Mouse (Mus musculus): ENCODE results near the gene Slc38a6.

Gene Slc38a6

GRCm38 (mm10) chr12:73286287-73287092, at the start of gene Slc38a6, which contains the start of gene Trmt5:
TSS of gene Slc38a6 (plus strand) at chr12:73286779.
TSS of gene Trmt5 (minus strand) at chr12:73286710.
- ATAC-seq (ENCODE audit: insufficient number of reproducible peaks, low FRiP score, low TSS enrichment), result peak; percentile 90

- ATAC-seq (ENCODE audit: insufficient number of reproducible peaks, low FRiP score, low TSS enrichment), result no peak
Observed at GRCm38 (mm10) chr12:73241960-73242359, 44.6 kb upstream of the Slc38a6 start.

DNA sequence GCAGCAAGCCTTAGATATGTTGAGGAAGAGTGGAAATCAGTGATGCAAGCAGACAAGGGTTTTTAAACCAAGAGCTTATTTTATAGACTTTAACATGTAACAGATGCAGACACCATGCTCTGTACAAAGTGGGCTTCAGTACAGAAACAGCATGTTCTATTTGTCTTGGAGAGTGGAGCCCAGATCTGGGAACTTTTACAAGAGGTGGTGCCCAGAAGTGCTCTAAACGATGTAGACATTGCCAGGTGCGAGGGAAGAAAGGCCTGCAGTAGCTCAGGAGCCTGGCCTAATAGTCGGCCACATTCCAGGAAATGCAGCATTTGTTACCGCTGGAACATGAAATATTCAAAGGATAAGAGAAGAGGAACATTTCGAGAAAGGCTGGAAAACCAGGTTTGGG, 40.9 kb upstream of the Slc38a6 start:
- ATAC-seq (ENCODE audit: insufficient number of reproducible peaks, low FRiP score, low TSS enrichment), result no peak

DNA sequence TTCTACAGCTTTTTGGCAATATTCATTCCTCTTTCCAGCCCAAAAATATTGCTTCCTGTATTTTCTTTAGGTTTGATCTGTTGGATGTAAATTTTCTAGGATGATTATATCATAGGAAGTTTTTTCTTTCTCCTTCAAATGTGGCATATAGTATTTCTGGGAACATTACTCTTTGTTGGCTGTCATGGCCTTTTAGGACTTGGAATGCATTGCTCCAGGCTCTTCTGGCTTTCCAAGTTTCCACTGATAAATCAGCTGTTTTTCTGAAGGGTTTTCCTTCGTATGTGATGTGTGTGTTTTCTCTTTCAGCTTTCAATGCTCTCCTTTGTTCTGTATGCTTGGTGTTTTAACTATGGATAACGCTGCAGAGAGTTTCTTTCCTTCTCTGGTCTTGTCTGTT, 31.6 kb upstream of the Slc38a6 start:
- no peak for ATAC-seq (ENCODE audit: insufficient number of reproducible peaks, low FRiP score, low TSS enrichment)

GRCm38 (mm10) chr12:73259269-73259668, 27.3 kb upstream of the Slc38a6 start:
- no peak for ATAC-seq (ENCODE audit: insufficient number of reproducible peaks, low FRiP score, low TSS enrichment)

DNA sequence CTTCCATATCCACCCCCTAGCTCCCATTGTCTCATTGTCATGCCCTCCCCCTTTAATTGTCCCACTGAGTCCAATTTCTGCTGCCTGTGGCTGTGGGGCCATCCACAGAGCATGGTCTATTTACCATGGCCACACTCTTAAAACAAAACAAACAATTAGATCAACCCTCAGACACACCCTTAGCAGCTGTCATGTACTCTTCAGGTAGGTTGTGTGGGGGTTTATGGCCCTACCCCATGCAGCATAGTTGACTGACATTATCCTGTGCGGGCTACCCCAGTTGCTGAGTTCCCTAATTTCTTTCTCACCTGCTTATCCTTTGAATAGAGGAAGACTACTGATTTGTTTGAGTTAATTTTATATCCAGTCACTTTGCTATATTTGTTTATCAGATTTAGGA, 26.2 kb upstream of the Slc38a6 start:
- ATAC-seq (ENCODE audit: insufficient number of reproducible peaks, low FRiP score, low TSS enrichment), result no peak

GRCm38 (mm10) chr12:73265381-73265978, 21.1 kb upstream of the Slc38a6 start:
- ATAC-seq (ENCODE audit: insufficient number of reproducible peaks, low FRiP score, low TSS enrichment), result no peak

- no peak for ATAC-seq (ENCODE audit: insufficient number of reproducible peaks, low FRiP score, low TSS enrichment)
Observed at GRCm38 (mm10) chr12:73266597-73266996, 20.0 kb upstream of the Slc38a6 start.

- peak; percentile 61; the same call in 1 of the 2 replicates for ATAC-seq (ENCODE audit: insufficient number of reproducible peaks, low FRiP score, low TSS enrichment)
Observed at GRCm38 (mm10) chr12:73268497-73268896, 18.1 kb upstream of the Slc38a6 start.

- ATAC-seq (ENCODE audit: insufficient number of reproducible peaks, low FRiP score, low TSS enrichment), result no peak
Observed at GRCm38 (mm10) chr12:73269531-73269930, 17.0 kb upstream of the Slc38a6 start.

DNA sequence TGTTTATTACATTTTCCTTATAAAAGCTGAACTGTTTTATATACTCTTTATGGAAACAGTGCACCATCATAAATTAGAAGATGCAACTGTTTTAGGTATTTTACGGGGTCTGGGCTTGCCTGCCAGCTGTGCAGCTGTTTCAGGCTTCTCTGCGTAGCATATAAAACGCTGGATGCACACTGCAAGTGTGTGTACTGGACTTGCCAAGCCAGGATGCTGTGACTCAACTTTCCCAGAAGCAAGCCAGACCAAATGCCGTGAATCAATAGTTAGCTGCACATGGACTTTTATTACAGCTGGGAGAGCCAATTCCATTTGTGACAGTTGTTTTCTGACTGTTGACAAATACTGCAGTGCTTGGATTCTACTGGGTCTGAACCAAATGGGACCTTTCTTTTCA, 16.6 kb upstream of the Slc38a6 start:
- ATAC-seq (ENCODE audit: insufficient number of reproducible peaks, low FRiP score, low TSS enrichment), result no peak

- ATAC-seq (ENCODE audit: insufficient number of reproducible peaks, low FRiP score, low TSS enrichment), result no peak
Observed at GRCm38 (mm10) chr12:73274921-73275320, 11.7 kb upstream of the Slc38a6 start.

- no peak for ATAC-seq (ENCODE audit: insufficient number of reproducible peaks, low FRiP score, low TSS enrichment)
Observed at GRCm38 (mm10) chr12:73287609-73288008, 1.0 kb downstream of the Slc38a6 start.

DNA sequence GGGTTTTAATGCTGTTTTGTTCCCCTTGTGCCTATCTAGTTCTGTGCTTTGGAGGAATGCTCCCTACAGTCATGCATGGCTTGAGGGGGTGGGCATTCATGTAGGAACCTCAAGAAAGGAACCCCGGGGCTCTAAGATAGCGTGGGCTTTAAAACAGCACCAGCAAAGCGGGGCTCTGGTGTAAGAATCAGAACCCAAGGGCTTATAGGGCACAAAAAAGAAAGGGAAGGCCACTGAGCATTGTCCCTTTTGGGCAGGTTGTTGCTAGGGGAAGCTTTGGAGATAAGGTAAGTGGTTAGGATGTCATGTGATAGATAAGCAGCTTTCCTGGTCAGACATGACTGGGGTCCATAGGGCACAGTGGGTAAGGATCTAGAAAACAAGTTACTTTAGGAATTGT, 2.0 kb downstream of the Slc38a6 start:
- no peak for ATAC-seq (ENCODE audit: insufficient number of reproducible peaks, low FRiP score, low TSS enrichment)

GRCm38 (mm10) chr12:73294884-73295283, 8.3 kb downstream of the Slc38a6 start:
- ATAC-seq (ENCODE audit: insufficient number of reproducible peaks, low FRiP score, low TSS enrichment), result no peak

GRCm38 (mm10) chr12:73295505-73296140, 9.0 kb downstream of the Slc38a6 start:
- no peak for ATAC-seq (ENCODE audit: insufficient number of reproducible peaks, low FRiP score, low TSS enrichment)

DNA sequence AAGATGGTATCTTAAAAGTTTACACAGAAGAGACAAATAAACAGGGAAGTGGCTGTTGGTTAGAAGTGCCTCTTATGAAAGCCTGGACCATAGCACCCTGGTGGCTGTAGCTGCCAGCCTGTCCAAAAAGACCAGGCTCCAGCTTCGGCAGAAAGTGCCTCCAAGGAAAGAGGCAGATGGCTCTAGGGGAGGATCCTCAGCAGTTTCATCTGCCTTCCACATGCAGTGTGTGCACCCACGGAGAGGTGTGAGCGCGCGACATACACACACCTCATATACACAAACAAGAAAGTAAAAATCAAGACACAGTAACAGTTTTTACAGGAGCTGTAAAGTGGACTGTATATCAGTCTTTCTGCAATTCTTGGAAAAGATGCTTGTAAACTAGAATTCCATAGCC, 12.0 kb downstream of the Slc38a6 start:
- ATAC-seq (ENCODE audit: insufficient number of reproducible peaks, low FRiP score, low TSS enrichment), result no peak

- no peak for ATAC-seq (ENCODE audit: insufficient number of reproducible peaks, low FRiP score, low TSS enrichment)
Observed at GRCm38 (mm10) chr12:73300531-73300930, 14.0 kb downstream of the Slc38a6 start.

DNA sequence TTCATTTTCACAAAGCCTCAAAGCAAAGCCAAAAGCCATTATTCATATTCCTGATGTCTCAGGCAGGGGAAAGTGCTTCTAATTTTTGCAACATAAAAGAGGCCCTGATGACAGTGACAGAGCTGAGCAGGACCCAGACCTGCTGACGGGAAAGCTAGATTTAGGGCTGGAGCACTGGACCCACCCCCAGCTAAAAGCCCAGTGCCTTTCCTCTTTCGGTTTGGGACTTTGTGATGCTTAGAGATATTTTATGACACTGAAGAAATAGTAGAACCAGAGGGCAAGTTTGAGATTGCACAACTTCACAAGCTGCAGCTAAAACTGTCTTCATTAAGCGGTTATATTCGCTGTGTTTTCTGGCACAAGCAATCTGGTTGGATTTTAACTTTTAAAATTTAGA, 18.1 kb downstream of the Slc38a6 start:
- ATAC-seq (ENCODE audit: insufficient number of reproducible peaks, low FRiP score, low TSS enrichment), result no peak

GRCm38 (mm10) chr12:73307750-73308149, 21.2 kb downstream of the Slc38a6 start:
- no peak for ATAC-seq (ENCODE audit: insufficient number of reproducible peaks, low FRiP score, low TSS enrichment)

DNA sequence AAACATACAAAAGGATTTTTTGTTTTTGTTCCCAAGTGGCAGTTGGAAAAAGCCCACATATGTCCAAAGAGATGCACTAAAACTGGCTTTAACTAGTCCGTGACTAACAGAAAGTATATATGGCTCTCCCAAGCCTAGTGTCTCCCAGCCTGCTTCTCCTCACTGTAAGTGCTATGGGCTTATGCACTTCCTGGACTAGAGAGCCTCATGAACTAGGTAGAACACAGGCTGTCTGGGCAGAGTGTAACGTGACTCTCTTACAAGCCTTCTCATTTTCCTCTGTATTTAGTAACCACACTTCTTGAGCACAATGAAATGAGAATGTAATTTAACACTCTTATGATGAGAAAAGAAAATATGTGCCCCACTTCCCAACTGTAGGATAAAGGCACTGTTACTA, 22.1 kb downstream of the Slc38a6 start:
- ATAC-seq (ENCODE audit: insufficient number of reproducible peaks, low FRiP score, low TSS enrichment), result no peak

Measured in cerebellum, adult (tissue).